Mouse (Mus musculus): ENCODE results near the gene Tmem206. TPM values are rescaled to one million over a fixed set of nuclear protein-coding genes. Genes with fewer than 3 reads are reported as not detected.

The Tmem206 gene
- total RNA-seq, 1 experiment, result 9.9 TPM

GRCm38 (mm10) chr1:191328019-191328441, 2.3 kb downstream of the Tmem206 start:
- no peak overlapping the region for H3K4me3 ChIP-seq (ENCODE audit: insufficient read depth in 1 of 2, low read depth in 1 of 2, low read length in 2 of 2, poor library complexity in 1 of 2, severe bottlenecking in 1 of 2)
- H3K27ac ChIP-seq (ENCODE audit: insufficient read depth, low read depth, low read length, poor library complexity, severe bottlenecking), result no peak overlapping the region
- no peaks in the 10 kb centered on the region for H3K9me3 ChIP-seq (ENCODE audit: control insufficient read depth, insufficient read depth, low read depth, low read length)
- H3K4me1 ChIP-seq (ENCODE audit: control insufficient read depth in 2 of 2, insufficient read depth in 2 of 2, low read length in 2 of 2, poor library complexity in 1 of 2), result peaks cover 2 to 4% of the 10 kb centered on the region in 2 experiments; a peak in 2 of 4 replicates
- no peaks in the 10 kb centered on the region for H3K36me3 ChIP-seq (ENCODE audit: control insufficient read depth, insufficient read depth, low read length, poor library complexity, severe bottlenecking)
- no peak overlapping the region for H3K9ac ChIP-seq (ENCODE audit: insufficient read depth, low read depth, low read length, poor library complexity, severe bottlenecking)
- in situ Hi-C loops (cut with MboI; ENCODE audit: low sequenced_read_pairs in 2 of 2, unreplicated experiment in 2 of 2), result loop anchor here in 1 of 2 experiments (25.0 kb wide), 1 partner anchor 484 kb away; the partner anchor contains the start of gene Nek2
- DNase-seq (ENCODE audit: low read depth, low spot score), result no peak
- no peak for TF ChIP-seq MAFK (IDR thresholded peaks at IDR 0.05; ENCODE audit: insufficient read depth, low read depth, low read length)
- no peak for TF ChIP-seq HCFC1 (IDR thresholded peaks at IDR 0.05; ENCODE audit: borderline replicate concordance, insufficient read depth, low read length)
- TF ChIP-seq CHD2 (IDR thresholded peaks at IDR 0.05; ENCODE audit: low read depth, low read length), result no peak
- no peak for TF ChIP-seq ZC3H11A (IDR thresholded peaks at IDR 0.05; ENCODE audit: borderline replicate concordance, low read depth, low read length)
- no peak for TF ChIP-seq ZNF384 (IDR thresholded peaks at IDR 0.05; ENCODE audit: low read depth, low read length)

- no peak for DNase-seq (ENCODE audit: low read depth, low spot score)
- Histone ChIP-seq H3K9me3 (ENCODE audit: control insufficient read depth, insufficient read depth, low read depth, low read length) (no peaks in the 10 kb centered on the region), H3K27ac (ENCODE audit: insufficient read depth, low read depth, low read length, poor library complexity, severe bottlenecking) (no peak overlapping the region), H3K9ac (ENCODE audit: insufficient read depth, low read depth, low read length, poor library complexity, severe bottlenecking) (no peak overlapping the region), H3K36me3 (ENCODE audit: control insufficient read depth, insufficient read depth, low read length, poor library complexity, severe bottlenecking) (no peaks in the 10 kb centered on the region), H3K4me3 (ENCODE audit: insufficient read depth in 1 of 2, low read depth in 1 of 2, low read length in 2 of 2, poor library complexity in 1 of 2, severe bottlenecking in 1 of 2) (no peak overlapping the region), H3K4me1 (ENCODE audit: control insufficient read depth in 2 of 2, insufficient read depth in 2 of 2, low read length in 2 of 2, poor library complexity in 1 of 2) (peaks cover 0 to 4% of the 10 kb centered on the region in 2 experiments; a peak in 2 of 4 replicates)
- TF ChIP-seq ZNF384 (IDR thresholded peaks at IDR 0.05; ENCODE audit: low read depth, low read length) (no peak), ZC3H11A (IDR thresholded peaks at IDR 0.05; ENCODE audit: borderline replicate concordance, low read depth, low read length) (no peak), MAFK (IDR thresholded peaks at IDR 0.05; ENCODE audit: insufficient read depth, low read depth, low read length) (no peak), CHD2 (IDR thresholded peaks at IDR 0.05; ENCODE audit: low read depth, low read length) (no peak), HCFC1 (IDR thresholded peaks at IDR 0.05; ENCODE audit: borderline replicate concordance, insufficient read depth, low read length) (no peak)
- in situ Hi-C loops (cut with MboI; ENCODE audit: low sequenced_read_pairs in 2 of 2, unreplicated experiment in 2 of 2), result loop anchor here in 1 of 2 experiments (25.0 kb wide), 1 partner anchor 482 kb away; the partner anchor contains the start of gene Nek2
Observed at GRCm38 (mm10) chr1:191330356-191330755, 4.6 kb downstream of the Tmem206 start.

GRCm38 (mm10) chr1:191334500-191334899, 8.8 kb downstream of the Tmem206 start:
- in situ Hi-C loops (cut with MboI; ENCODE audit: low sequenced_read_pairs in 2 of 2, unreplicated experiment in 2 of 2), result loop anchor here in 1 of 2 experiments (25.0 kb wide), 1 partner anchor 478 kb away; the partner anchor contains the start of gene Nek2
- TF ChIP-seq CHD2 (IDR thresholded peaks at IDR 0.05; ENCODE audit: low read depth, low read length), result no peak
- TF ChIP-seq HCFC1 (IDR thresholded peaks at IDR 0.05; ENCODE audit: borderline replicate concordance, insufficient read depth, low read length), result no peak
- no peak for TF ChIP-seq ZC3H11A (IDR thresholded peaks at IDR 0.05; ENCODE audit: borderline replicate concordance, low read depth, low read length)
- no peak for TF ChIP-seq ZNF384 (IDR thresholded peaks at IDR 0.05; ENCODE audit: low read depth, low read length)
- no peak for TF ChIP-seq MAFK (IDR thresholded peaks at IDR 0.05; ENCODE audit: insufficient read depth, low read depth, low read length)
- no peaks in the 10 kb centered on the region for H3K4me1 ChIP-seq (ENCODE audit: control insufficient read depth in 2 of 2, insufficient read depth in 2 of 2, low read length in 2 of 2, poor library complexity in 1 of 2)
- no peaks in the 10 kb centered on the region for H3K9me3 ChIP-seq (ENCODE audit: control insufficient read depth, insufficient read depth, low read depth, low read length)
- peaks cover 4% of the 10 kb centered on the region; the same call in 1 of the 2 replicates for H3K36me3 ChIP-seq (ENCODE audit: control insufficient read depth, insufficient read depth, low read length, poor library complexity, severe bottlenecking)
- H3K27ac ChIP-seq (ENCODE audit: insufficient read depth, low read depth, low read length, poor library complexity, severe bottlenecking), result no peak overlapping the region
- H3K9ac ChIP-seq (ENCODE audit: insufficient read depth, low read depth, low read length, poor library complexity, severe bottlenecking), result no peak overlapping the region
- H3K4me3 ChIP-seq (ENCODE audit: insufficient read depth in 1 of 2, low read depth in 1 of 2, low read length in 2 of 2, poor library complexity in 1 of 2, severe bottlenecking in 1 of 2), result no peak overlapping the region
- DNase-seq (ENCODE audit: low read depth, low spot score), result no peak

- no peak overlapping the region for H3K9ac ChIP-seq (ENCODE audit: insufficient read depth, low read depth, low read length, poor library complexity, severe bottlenecking)
- H3K36me3 ChIP-seq (ENCODE audit: control insufficient read depth, insufficient read depth, low read length, poor library complexity, severe bottlenecking), result peaks cover 20% of the 10 kb centered on the region; the same call in 1 of the 2 replicates
- H3K9me3 ChIP-seq (ENCODE audit: control insufficient read depth, insufficient read depth, low read depth, low read length), result no peaks in the 10 kb centered on the region
- no peak overlapping the region for H3K4me3 ChIP-seq (ENCODE audit: insufficient read depth in 1 of 2, low read depth in 1 of 2, low read length in 2 of 2, poor library complexity in 1 of 2, severe bottlenecking in 1 of 2)
- TF ChIP-seq ZC3H11A (IDR thresholded peaks at IDR 0.05; ENCODE audit: borderline replicate concordance, low read depth, low read length) (no peak), ZNF384 (IDR thresholded peaks at IDR 0.05; ENCODE audit: low read depth, low read length) (no peak), HCFC1 (IDR thresholded peaks at IDR 0.05; ENCODE audit: borderline replicate concordance, insufficient read depth, low read length) (no peak), MAFK (IDR thresholded peaks at IDR 0.05; ENCODE audit: insufficient read depth, low read depth, low read length) (no peak), CHD2 (IDR thresholded peaks at IDR 0.05; ENCODE audit: low read depth, low read length) (no peak)
- DNase-seq (ENCODE audit: low read depth, low spot score), result no peak
- in situ Hi-C loops (cut with MboI; ENCODE audit: low sequenced_read_pairs in 2 of 2, unreplicated experiment in 2 of 2), result loop anchor here in 1 of 2 experiments (25.0 kb wide), 1 partner anchor 472 kb away; the partner anchor contains the start of gene Nek2
- H3K4me1 ChIP-seq (ENCODE audit: control insufficient read depth in 2 of 2, insufficient read depth in 2 of 2, low read length in 2 of 2, poor library complexity in 1 of 2), result no peaks in the 10 kb centered on the region
- no peak overlapping the region for H3K27ac ChIP-seq (ENCODE audit: insufficient read depth, low read depth, low read length, poor library complexity, severe bottlenecking)
Observed at GRCm38 (mm10) chr1:191339876-191340275, 14.2 kb downstream of the Tmem206 start.
